Mouse (Mus musculus): Measurements from ENCODE around the gene Olfr907. TPM values are rescaled to one million over a fixed set of nuclear protein-coding genes. Genes with fewer than 3 reads are reported as not detected.

Gene Olfr907
- not detected for total RNA-seq (2021)
- long read RNA-seq, experiment 1 = 0 reads
- long read RNA-seq, experiment 2 = 0 reads

GRCm38 (mm10) chr9:38495501-38495900 is at the start of gene Olfr907:
Gene Olfr907 (plus strand): TSS chr9:38495801.
- DNase-seq = no peak

GRCm38 (mm10) chr9:38447352-38447751 is 48.2 kb upstream of the Olfr907 start, which contains the start of gene Olfr902:
Gene Olfr902 (plus strand): TSS chr9:38447652.
- DNase-seq = no peak

- no peak for DNase-seq
Observed at GRCm38 (mm10) chr9:38462844-38463243, 32.8 kb upstream of the Olfr907 start, which contains the start of gene Olfr904. Gene Olfr904 (plus strand): TSS chr9:38463144.

GRCm38 (mm10) chr9:38470807-38471206 is 24.8 kb upstream of the Olfr907 start, which contains the start of gene Olfr905:
Gene Olfr905 (plus strand): TSS chr9:38471107.
- no peak for DNase-seq

- no peak for DNase-seq
Observed at GRCm38 (mm10) chr9:38486785-38487184, 8.8 kb upstream of the Olfr907 start, which contains the start of gene Olfr906. Gene Olfr906 (plus strand): TSS chr9:38487085.

GRCm38 (mm10) chr9:38512353-38512752 is 16.8 kb downstream of the Olfr907 start:
- DNase-seq = no peak

- no peak for DNase-seq
Observed at GRCm38 (mm10) chr9:38521280-38521679, 25.7 kb downstream of the Olfr907 start, which contains the start of gene Olfr911-ps1. Gene Olfr911-ps1 (plus strand): TSS chr9:38521580.

GRCm38 (mm10) chr9:38537549-38537948 is 41.9 kb downstream of the Olfr907 start, which contains the start of gene Olfr910:
Gene Olfr910 (plus strand): TSS chr9:38537849.
- no peak for DNase-seq

Other genes starting within 250 kb of the Olfr907 start
- not detected for gene Olfr143, start 243.0 kb upstream of the Olfr907 start, total RNA-seq (2021)
- gene Olfr895, start 227.9 kb upstream of the Olfr907 start, total RNA-seq (2021) = not detected
- gene Olfr896-ps1, start 204.7 kb upstream of the Olfr907 start, total RNA-seq (2021) = not detected
- not detected for gene Olfr25, start 166.7 kb upstream of the Olfr907 start, total RNA-seq (2021)
- not detected for gene Olfr898, start 147.4 kb upstream of the Olfr907 start, total RNA-seq (2021)
- gene Olfr250, start 128.9 kb upstream of the Olfr907 start, total RNA-seq (2021) = not detected
- gene Olfr251, start 118.7 kb upstream of the Olfr907 start, total RNA-seq (2021) = not detected
- not detected for gene Olfr147, start 94.1 kb upstream of the Olfr907 start, total RNA-seq (2021)
- gene Olfr901, start 66.3 kb upstream of the Olfr907 start, total RNA-seq (2021) = not detected
- gene Olfr902, start 48.1 kb upstream of the Olfr907 start, total RNA-seq (2021) = not detected
- gene Olfr904, start 32.7 kb upstream of the Olfr907 start, total RNA-seq (2021) = not detected
- gene Olfr905, start 24.7 kb upstream of the Olfr907 start, total RNA-seq (2021) = not detected
- gene Olfr906, start 8.7 kb upstream of the Olfr907 start, total RNA-seq (2021) = not detected
- not detected for gene Olfr911-ps1, start 25.8 kb downstream of the Olfr907 start, total RNA-seq (2021)
- not detected for gene Olfr910, start 42.0 kb downstream of the Olfr907 start, total RNA-seq (2021)
- not detected for gene Olfr912, start 84.4 kb downstream of the Olfr907 start, total RNA-seq (2021)
- gene Olfr913, start 97.0 kb downstream of the Olfr907 start, total RNA-seq (2021) = not detected
- gene Olfr914, start 109.3 kb downstream of the Olfr907 start, total RNA-seq (2021) = not detected
- gene Olfr916, start 164.1 kb downstream of the Olfr907 start, total RNA-seq (2021) = not detected
- gene Olfr917, start 170.0 kb downstream of the Olfr907 start, total RNA-seq (2021) = not detected
- not detected for gene Olfr918, start 178.8 kb downstream of the Olfr907 start, total RNA-seq (2021)
- not detected for gene Olfr919, start 207.9 kb downstream of the Olfr907 start, total RNA-seq (2021)
- 10 to 100 TPM; 22.5 to 29.6 TPM for gene Vwa5a, start 222.5 kb downstream of the Olfr907 start, total RNA-seq (2021)

All from gastrocnemius, postnatal 10 days (tissue).